8 mouse cellular contexts compared by ENCODE assay signal in genomic region chr19:45057724-45058112, GRCm38 (mm10). TPM values are rescaled to one million over a fixed set of nuclear protein-coding genes. Genes with fewer than 3 reads are reported as not detected.
DNase-seq lines count a peak whose midpoint lies in the region; ATAC-seq and TF ChIP-seq lines count a peak whose summit lies in the region.

No protein-coding gene starts in this region.

- peak overlapping the region; percentile 89 for H3K4me3 ChIP-seq in thymus, adult 2 months (ENCODE audit: control insufficient read depth, insufficient read depth, low read length)
- H3K4me3 ChIP-seq in liver, embryonic 12.5 days = peak overlapping the region; percentile 79

- H3K4me2 ChIP-seq in liver, embryonic 12.5 days = peak overlapping the region; percentile 93

- H3K27me3 ChIP-seq in thymus, adult 2 months (ENCODE audit: control insufficient read depth, insufficient read depth, low read length) = no peaks in the 10 kb centered on the region
- H3K27me3 ChIP-seq in liver, embryonic 12.5 days (replicated peaks) = no peaks in the 10 kb centered on the region

- peaks cover 4% of the 10 kb centered on the region; the same call in 1 of the 2 replicates for H3K36me3 ChIP-seq in thymus, adult 2 months (ENCODE audit: control insufficient read depth, insufficient read depth, low read length)
- no peaks in the 10 kb centered on the region for H3K36me3 ChIP-seq in liver, embryonic 12.5 days

- H3K9me3 ChIP-seq in liver, embryonic 12.5 days (replicated peaks) = no peaks in the 10 kb centered on the region

- 25% methylated on average over 7 of the region's 7 CpGs for WGBS in thymus, adult 2 months
- 49% methylated on average over 7 of the region's 7 CpGs for WGBS in liver, embryonic 12.5 days (ENCODE audit: insufficient replicate concordance)

- H3K27ac ChIP-seq in thymus, adult 2 months (ENCODE audit: control insufficient read depth, insufficient read depth, low read length) = peak overlapping the region; percentile 99
- peak overlapping the region; percentile 96 for H3K27ac ChIP-seq in liver, embryonic 12.5 days

- peaks cover 16% of the 10 kb centered on the region for H3K4me1 ChIP-seq in thymus, adult 2 months (replicated peaks; ENCODE audit: control insufficient read depth, insufficient read depth, low read length)
- peaks cover 45% of the 10 kb centered on the region for H3K4me1 ChIP-seq in liver, embryonic 12.5 days

- no peak for TF ChIP-seq CTCF in thymus, adult 2 months (IDR thresholded peaks at IDR 0.05; ENCODE audit: borderline replicate concordance, control insufficient read depth, extremely low read depth, insufficient read depth, low read length, poor library complexity)

- no peak for ATAC-seq in liver, embryonic 12.5 days

- peak overlapping the region; percentile 87 for H3K9ac ChIP-seq in liver, embryonic 12.5 days

- DNase-seq in cerebellum, adult 8-10 months = peak; percentile 28
- DNase-seq in cerebellum, adult 9-10 months = no peak
- no peak for DNase-seq in thymus, adult 2 months
- DNase-seq in thymus, postnatal 25 days = no peak
- DNase-seq in frontal cortex, postnatal 25 days (ENCODE audit: low spot score in 2 of 2) = no peak
- no peak for DNase-seq in cerebellum, postnatal 14 days
- DNase-seq in left cerebral cortex, adult 18-20 months (ENCODE audit: low spot score in 2 of 2) = no peak

- TF ChIP-seq POLR2A in thymus, adult 2 months (IDR thresholded peaks at IDR 0.05; ENCODE audit: control insufficient read depth, extremely low read depth, insufficient read depth, low read length, poor library complexity) = no peak

RNA-seq across cellular contexts. Expression of gene Sfxn3, which starts 10.4 kb away (rescaled TPM):
- polyA plus RNA-seq in thymus, adult 2 months (2012; rRNA removed) = 46.9 and 61.1 TPM in 2 replicates
- 4.1 TPM in 2 replicates for polyA plus RNA-seq in liver, embryonic 12.5 days (2016; fragmentation: Nextera tagmentation; extraction: Ambion mirVana)
- total RNA-seq in left cerebral cortex, adult 18-20 months (2021) = 100 to 1,000 TPM; 118 to 125 TPM

RNA-seq across cellular contexts. Expression of gene Pdzd7, which starts 12.2 kb away (rescaled TPM):
- 0.33 and 0.47 TPM in 2 replicates for polyA plus RNA-seq in thymus, adult 2 months (2012; rRNA removed)
- polyA plus RNA-seq in liver, embryonic 12.5 days (2016; fragmentation: Nextera tagmentation; extraction: Ambion mirVana) = not detected in 2 replicates
- 1 to 10 TPM; 4.3 to 5.6 TPM for total RNA-seq in left cerebral cortex, adult 18-20 months (2021)

RNA-seq across cellular contexts. Expression of gene Kazald1, which starts 17.3 kb away (rescaled TPM):
- 4.6 and 7.9 TPM in 2 replicates for polyA plus RNA-seq in thymus, adult 2 months (2012; rRNA removed)
- polyA plus RNA-seq in liver, embryonic 12.5 days (2016; fragmentation: Nextera tagmentation; extraction: Ambion mirVana) = 0.18 and 0.35 TPM in 2 replicates
- 1 to 10 TPM; 6.7 to 7.3 TPM for total RNA-seq in left cerebral cortex, adult 18-20 months (2021)

RNA-seq across cellular contexts. Expression of gene Lzts2, which starts 43.5 kb away (rescaled TPM):
- 37.6 and 41.2 TPM in 2 replicates for polyA plus RNA-seq in thymus, adult 2 months (2012; rRNA removed)
- polyA plus RNA-seq in liver, embryonic 12.5 days (2016; fragmentation: Nextera tagmentation; extraction: Ambion mirVana) = 18.3 and 19.6 TPM in 2 replicates
- total RNA-seq in left cerebral cortex, adult 18-20 months (2021) = 10 to 100 TPM; 39.9 to 43.2 TPM

RNA-seq across cellular contexts. Expression of gene Mrpl43, which starts 51.5 kb away (rescaled TPM):
- 121 and 137 TPM in 2 replicates for polyA plus RNA-seq in thymus, adult 2 months (2012; rRNA removed)
- polyA plus RNA-seq in liver, embryonic 12.5 days (2016; fragmentation: Nextera tagmentation; extraction: Ambion mirVana) = 45.8 and 47.6 TPM in 2 replicates
- total RNA-seq in left cerebral cortex, adult 18-20 months (2021) = 10 to 100 TPM; 38.9 to 44.2 TPM
